Mouse (Mus musculus): ENCODE results near the gene Chl1. TPM values are rescaled to one million over a fixed set of nuclear protein-coding genes. Genes with fewer than 3 reads are reported as not detected.
A peak's percentile ranks its signal among the peaks of the same experiment; 100 is the strongest.

The Chl1 gene
- polyA plus RNA-seq, 1 experiment from 2014 or later = 130 TPM

DNA sequence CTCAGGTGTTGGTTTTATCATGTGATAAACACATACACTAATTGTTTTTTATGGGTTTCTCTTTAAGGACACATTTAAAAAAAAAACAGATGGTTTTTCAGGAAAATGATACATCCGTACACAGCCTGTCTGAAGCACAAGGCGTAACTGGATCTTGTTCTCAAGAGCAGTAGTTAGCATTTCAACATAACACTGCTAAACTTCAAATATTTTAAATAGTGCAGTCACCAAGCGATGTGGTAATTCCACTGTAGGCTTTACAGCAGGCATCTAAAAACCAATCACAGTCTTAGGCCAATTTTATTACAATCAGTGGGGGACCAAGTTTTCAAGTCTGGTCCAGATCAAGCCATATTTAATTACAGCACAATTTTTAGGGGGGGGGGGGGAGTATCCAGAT, 103.3 kb downstream of the Chl1 start:
- no peaks in the 10 kb centered on the region for H3K36me3 ChIP-seq (ENCODE audit: control insufficient read depth, insufficient read depth, low read length)
- H3K4me2 ChIP-seq (ENCODE audit: low read depth, low read length) = no peak overlapping the region
- WGBS = 55% methylated on average over 3 of the region's 3 CpGs
- H3K9me3 ChIP-seq (ENCODE audit: control insufficient read depth, low read length) = no peaks in the 10 kb centered on the region
- ATAC-seq (ENCODE audit: low read depth) = no peak
- H3K27ac ChIP-seq (ENCODE audit: low read depth, low read length) = no peak overlapping the region
- 0 out of 2 replicates have a peak, but pooled peaks cover 3% of the 10 kb centered on the region for H3K4me1 ChIP-seq (ENCODE audit: control insufficient read depth, insufficient read depth, low read length)
- no peak overlapping the region for H3K9ac ChIP-seq (replicated peaks; ENCODE audit: low read depth, low read length)
- H3K4me3 ChIP-seq (ENCODE audit: low read depth, low read length) = no peak overlapping the region
- no peaks in the 10 kb centered on the region for H3K27me3 ChIP-seq (ENCODE audit: control insufficient read depth, insufficient read depth, low read length)

DNA sequence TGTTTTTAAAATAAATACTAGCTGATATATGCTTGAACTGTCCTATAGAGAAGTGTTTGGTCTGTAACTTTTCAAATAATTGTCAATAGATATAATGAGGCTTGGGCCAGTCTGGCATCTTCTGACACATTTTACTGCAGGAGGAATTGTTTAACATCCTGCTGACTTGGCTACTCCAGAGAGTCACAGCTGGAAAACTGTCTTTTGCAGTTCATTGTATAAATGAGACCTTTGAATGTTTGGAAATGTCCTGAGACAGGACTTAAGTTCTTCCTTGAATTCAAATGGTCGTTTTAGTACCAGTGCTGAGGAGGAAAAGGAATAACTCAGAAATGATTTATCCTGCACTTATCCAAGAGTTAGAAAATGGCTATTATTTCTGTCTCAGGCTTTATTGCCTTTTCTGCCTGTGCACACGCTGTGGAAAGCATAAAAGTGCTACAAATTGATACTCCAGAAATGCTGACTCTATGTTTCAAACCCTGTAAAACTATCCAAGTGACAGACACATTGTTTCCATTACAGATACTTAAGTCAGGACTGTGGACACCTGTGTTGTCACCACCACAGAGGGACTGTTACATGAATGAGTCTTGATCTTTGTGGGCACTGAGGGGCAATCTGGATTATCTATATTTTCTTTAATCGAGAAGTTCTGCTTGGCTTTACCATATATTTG, 105.7 kb downstream of the Chl1 start:
- Histone ChIP-seq H3K9me3 (ENCODE audit: control insufficient read depth, low read length) (no peaks in the 10 kb centered on the region), H3K27me3 (ENCODE audit: control insufficient read depth, insufficient read depth, low read length) (no peaks in the 10 kb centered on the region), H3K36me3 (ENCODE audit: control insufficient read depth, insufficient read depth, low read length) (no peaks in the 10 kb centered on the region), H3K27ac (ENCODE audit: low read depth, low read length) (no peak overlapping the region; the same call in 1 of the 2 replicates), H3K4me1 (ENCODE audit: control insufficient read depth, insufficient read depth, low read length) (no peaks in the 10 kb centered on the region), H3K9ac (replicated peaks; ENCODE audit: low read depth, low read length) (no peak overlapping the region), H3K4me3 (ENCODE audit: low read depth, low read length) (no peak overlapping the region), H3K4me2 (ENCODE audit: low read depth, low read length) (no peak overlapping the region)
- peak; percentile 36; the same call in 1 of the 2 replicates for ATAC-seq (ENCODE audit: low read depth)
- 21% methylated on average over 3 of the region's 3 CpGs for WGBS

DNA sequence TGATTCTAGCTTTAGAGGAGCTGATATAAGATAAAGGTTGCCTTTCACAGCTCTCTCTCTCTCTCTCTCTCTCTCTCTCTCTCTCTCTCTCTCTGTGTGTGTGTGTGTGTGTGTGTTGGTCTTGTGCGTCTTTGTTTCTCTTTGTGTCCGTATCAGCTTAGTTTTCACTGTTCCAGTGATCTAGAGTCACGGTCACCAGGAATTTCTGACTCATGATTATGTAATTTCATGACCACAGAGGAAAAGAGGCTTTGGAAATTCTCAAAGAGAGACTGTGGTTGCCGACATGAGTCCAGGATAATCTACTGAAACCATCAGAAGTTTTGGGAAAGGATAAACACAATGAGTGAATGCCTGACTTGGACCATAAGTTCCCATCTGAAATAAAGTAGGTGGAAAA, 110.5 kb downstream of the Chl1 start:
- Histone ChIP-seq H3K9ac (replicated peaks; ENCODE audit: low read depth, low read length) (no peak overlapping the region), H3K4me3 (ENCODE audit: low read depth, low read length) (no peak overlapping the region), H3K27ac (ENCODE audit: low read depth, low read length) (no peak overlapping the region), H3K9me3 (ENCODE audit: control insufficient read depth, low read length) (no peaks in the 10 kb centered on the region), H3K4me2 (ENCODE audit: low read depth, low read length) (no peak overlapping the region), H3K27me3 (ENCODE audit: control insufficient read depth, insufficient read depth, low read length) (no peaks in the 10 kb centered on the region), H3K36me3 (ENCODE audit: control insufficient read depth, insufficient read depth, low read length) (no peaks in the 10 kb centered on the region), H3K4me1 (ENCODE audit: control insufficient read depth, insufficient read depth, low read length) (no peaks in the 10 kb centered on the region)
- ATAC-seq (ENCODE audit: low read depth) = no peak
- WGBS = 67% methylated on average over 4 of the region's 4 CpGs

DNA sequence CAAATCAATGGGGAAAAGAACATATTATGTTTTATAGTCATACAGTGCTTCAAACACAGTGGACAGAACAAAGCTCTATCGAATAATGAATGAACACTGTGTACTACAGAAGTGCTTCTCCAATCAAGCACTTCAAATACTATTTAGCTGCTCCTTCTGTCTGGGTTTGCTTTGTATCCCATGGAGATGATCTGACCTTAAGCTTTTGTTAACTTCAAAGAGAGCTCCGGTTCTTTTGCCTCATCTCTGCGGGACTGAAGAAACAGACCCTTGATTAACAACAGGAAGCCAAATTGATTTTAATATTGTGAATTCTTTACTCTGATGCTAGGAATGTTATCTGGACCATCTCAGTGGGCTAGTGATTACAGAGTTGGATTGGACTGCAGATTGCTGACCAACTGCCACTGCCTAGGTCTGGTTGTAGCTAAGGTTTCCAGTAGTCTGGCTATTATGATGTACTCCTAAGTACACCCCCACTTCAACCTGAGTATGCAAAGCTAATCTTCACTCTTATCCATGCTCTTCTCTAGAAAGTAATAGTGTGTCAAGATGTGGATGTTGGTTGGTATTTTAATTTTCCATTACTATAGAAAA, 111.8 kb downstream of the Chl1 start:
- WGBS = 17% methylated on average over 3 of the region's 3 CpGs

DNA sequence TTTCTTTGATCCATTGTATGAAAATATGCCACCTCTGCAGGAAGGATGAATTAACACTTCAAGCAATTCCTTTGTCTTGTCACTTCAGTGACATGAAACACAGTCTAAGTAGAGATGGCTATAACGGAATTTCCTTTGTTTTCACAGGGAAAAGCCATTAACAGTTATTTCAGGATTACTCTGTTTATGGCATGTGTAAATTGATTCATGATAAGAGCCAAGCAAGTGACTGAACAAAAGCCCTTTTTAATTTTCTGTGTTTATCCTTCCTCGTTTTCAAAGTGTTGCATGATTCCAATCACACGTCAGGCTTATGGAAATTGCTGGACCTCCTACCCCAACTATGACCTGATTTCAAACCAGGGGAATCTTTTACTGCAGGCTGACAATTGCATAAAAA, 122.5 kb downstream of the Chl1 start:
- Histone ChIP-seq H3K9me3 (ENCODE audit: control insufficient read depth, low read length) (no peaks in the 10 kb centered on the region), H3K27me3 (ENCODE audit: control insufficient read depth, insufficient read depth, low read length) (no peaks in the 10 kb centered on the region), H3K36me3 (ENCODE audit: control insufficient read depth, insufficient read depth, low read length) (no peaks in the 10 kb centered on the region), H3K4me2 (ENCODE audit: low read depth, low read length) (no peak overlapping the region), H3K27ac (ENCODE audit: low read depth, low read length) (peak overlapping the region; percentile 60; the same call in 1 of the 2 replicates), H3K4me3 (ENCODE audit: low read depth, low read length) (no peak overlapping the region), H3K4me1 (ENCODE audit: control insufficient read depth, insufficient read depth, low read length) (no peaks in the 10 kb centered on the region), H3K9ac (replicated peaks; ENCODE audit: low read depth, low read length) (no peak overlapping the region)
- no peak for ATAC-seq (ENCODE audit: low read depth)
- 21% methylated on average over 3 of the region's 3 CpGs for WGBS

More for the DNA sequence above, 111.8 kb downstream of the Chl1 start:
- Histone ChIP-seq H3K4me3 (ENCODE audit: low read depth, low read length) (no peak overlapping the region), H3K4me1 (ENCODE audit: control insufficient read depth, insufficient read depth, low read length) (no peaks in the 10 kb centered on the region), H3K27ac (ENCODE audit: low read depth, low read length) (no peak overlapping the region), H3K27me3 (ENCODE audit: control insufficient read depth, insufficient read depth, low read length) (no peaks in the 10 kb centered on the region), H3K9me3 (ENCODE audit: control insufficient read depth, low read length) (no peaks in the 10 kb centered on the region), H3K36me3 (ENCODE audit: control insufficient read depth, insufficient read depth, low read length) (no peaks in the 10 kb centered on the region), H3K4me2 (ENCODE audit: low read depth, low read length) (no peak overlapping the region), H3K9ac (replicated peaks; ENCODE audit: low read depth, low read length) (no peak overlapping the region)
- no peak for ATAC-seq (ENCODE audit: low read depth)

DNA sequence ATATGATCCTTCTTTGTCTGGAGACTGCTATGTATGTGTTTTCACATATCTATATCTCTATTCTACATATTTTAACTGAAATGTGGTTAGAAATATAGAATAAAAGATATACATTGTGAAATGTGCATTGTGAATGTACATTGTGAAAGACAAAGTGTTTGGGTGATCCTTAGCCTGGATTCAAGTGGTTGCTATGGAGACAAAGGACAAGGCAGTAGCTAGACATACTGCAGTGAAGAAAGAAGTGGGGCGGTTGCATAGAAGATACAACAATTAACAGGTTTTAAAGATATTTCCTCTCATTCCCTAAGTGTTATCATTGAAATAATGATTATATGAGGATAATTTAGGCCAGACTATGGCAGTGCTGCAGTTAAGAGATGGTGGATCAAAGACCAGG, 146.4 kb downstream of the Chl1 start:
- Histone ChIP-seq H3K9ac (replicated peaks; ENCODE audit: low read depth, low read length) (no peak overlapping the region), H3K27ac (ENCODE audit: low read depth, low read length) (no peak overlapping the region), H3K4me3 (ENCODE audit: low read depth, low read length) (no peak overlapping the region), H3K9me3 (ENCODE audit: control insufficient read depth, low read length) (no peaks in the 10 kb centered on the region), H3K4me1 (ENCODE audit: control insufficient read depth, insufficient read depth, low read length) (no peaks in the 10 kb centered on the region), H3K36me3 (ENCODE audit: control insufficient read depth, insufficient read depth, low read length) (no peaks in the 10 kb centered on the region), H3K4me2 (ENCODE audit: low read depth, low read length) (no peak overlapping the region), H3K27me3 (ENCODE audit: control insufficient read depth, insufficient read depth, low read length) (no peaks in the 10 kb centered on the region)
- ATAC-seq (ENCODE audit: low read depth) = no peak; the same call in 1 of the 2 replicates
- WGBS = 14% methylated on average over 1 of the region's 1 CpGs

DNA sequence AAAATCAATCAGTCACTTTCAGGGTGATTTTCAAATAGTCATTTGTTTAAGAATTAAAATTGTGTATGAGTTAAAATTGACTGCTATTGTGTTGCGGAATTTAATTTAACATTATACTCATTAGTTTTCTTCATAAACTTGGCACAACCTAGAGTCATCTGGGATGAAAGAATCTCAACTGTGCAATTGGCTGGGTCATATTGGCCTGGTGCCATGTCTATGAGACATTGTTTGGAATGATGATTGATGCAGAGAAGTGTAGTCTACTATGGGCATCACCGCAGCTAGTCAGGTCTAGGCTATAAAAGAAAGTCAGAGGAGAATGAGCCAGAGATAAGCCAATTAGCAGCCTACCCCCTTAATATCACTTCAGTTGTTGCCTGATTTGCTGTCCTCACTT, 148.8 kb downstream of the Chl1 start:
- 87% methylated on average over 2 of the region's 2 CpGs for WGBS
- Histone ChIP-seq H3K4me3 (ENCODE audit: low read depth, low read length) (no peak overlapping the region), H3K9me3 (ENCODE audit: control insufficient read depth, low read length) (no peaks in the 10 kb centered on the region), H3K4me1 (ENCODE audit: control insufficient read depth, insufficient read depth, low read length) (no peaks in the 10 kb centered on the region), H3K4me2 (ENCODE audit: low read depth, low read length) (no peak overlapping the region), H3K27ac (ENCODE audit: low read depth, low read length) (no peak overlapping the region), H3K9ac (replicated peaks; ENCODE audit: low read depth, low read length) (no peak overlapping the region), H3K27me3 (ENCODE audit: control insufficient read depth, insufficient read depth, low read length) (no peaks in the 10 kb centered on the region), H3K36me3 (ENCODE audit: control insufficient read depth, insufficient read depth, low read length) (no peaks in the 10 kb centered on the region)
- ATAC-seq (ENCODE audit: low read depth) = no peak

DNA sequence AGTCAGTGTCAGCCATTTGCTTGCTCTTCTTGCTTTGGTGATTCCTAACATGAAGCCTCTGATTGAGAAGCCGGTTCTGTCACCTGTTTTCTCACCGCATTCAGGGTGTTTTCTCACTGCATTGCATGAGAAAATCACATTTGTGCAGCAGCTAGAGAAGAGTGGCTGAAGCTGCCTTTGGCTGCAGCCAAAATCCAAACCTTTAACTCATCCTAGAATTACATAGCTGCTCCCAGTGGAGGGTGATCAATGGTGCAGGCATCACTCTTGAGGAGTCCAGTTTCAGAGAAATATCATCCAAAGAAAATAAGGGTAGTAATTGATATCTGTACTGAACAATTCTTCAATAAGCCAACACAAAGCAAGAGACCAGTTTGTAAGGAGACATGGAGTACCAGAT, 154.8 kb downstream of the Chl1 start:
- Histone ChIP-seq H3K36me3 (ENCODE audit: control insufficient read depth, insufficient read depth, low read length) (no peaks in the 10 kb centered on the region), H3K27ac (ENCODE audit: low read depth, low read length) (0 out of 2 replicates have a peak overlapping the region, but pooled peaks have one; percentile 25), H3K4me1 (ENCODE audit: control insufficient read depth, insufficient read depth, low read length) (0 out of 2 replicates have a peak, but pooled peaks cover 3% of the 10 kb centered on the region), H3K4me2 (ENCODE audit: low read depth, low read length) (no peak overlapping the region), H3K27me3 (ENCODE audit: control insufficient read depth, insufficient read depth, low read length) (no peaks in the 10 kb centered on the region), H3K9ac (replicated peaks; ENCODE audit: low read depth, low read length) (no peak overlapping the region), H3K9me3 (ENCODE audit: control insufficient read depth, low read length) (no peaks in the 10 kb centered on the region), H3K4me3 (ENCODE audit: low read depth, low read length) (no peak overlapping the region)
- 90% methylated on average over 2 of the region's 2 CpGs for WGBS
- ATAC-seq (ENCODE audit: low read depth) = no peak

DNA sequence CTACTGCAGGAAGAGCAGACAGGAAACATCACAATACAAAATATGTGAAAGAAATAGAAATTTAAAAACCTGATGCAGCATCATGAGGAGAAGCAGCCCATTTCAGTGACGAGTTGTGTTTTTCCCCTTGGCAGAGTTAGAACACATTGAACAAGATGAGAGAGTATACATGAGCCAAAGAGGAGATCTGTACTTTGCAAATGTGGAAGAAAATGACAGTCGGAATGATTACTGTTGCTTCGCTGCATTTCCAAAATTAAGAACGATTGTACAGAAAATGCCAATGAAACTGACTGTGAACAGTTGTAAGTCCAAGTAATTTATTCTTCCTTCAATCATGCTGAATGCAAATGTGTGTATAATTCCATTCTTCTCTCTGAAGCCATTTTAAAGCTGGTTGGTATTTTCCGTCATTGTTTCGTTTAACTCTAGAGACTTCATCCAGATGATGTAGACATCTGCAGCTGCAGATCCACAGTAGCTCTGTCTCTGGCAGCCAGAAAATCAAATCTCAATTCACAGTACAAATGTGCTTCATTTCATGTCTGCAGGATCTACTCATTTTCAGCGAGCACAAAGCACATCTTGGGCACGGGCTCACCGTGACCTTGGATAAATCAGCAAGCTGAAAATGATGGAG, 155.4 kb downstream of the Chl1 start:
- WGBS = 75% methylated on average over 9 of the region's 9 CpGs
- no peak for ATAC-seq (ENCODE audit: low read depth)
- Histone ChIP-seq H3K27me3 (ENCODE audit: control insufficient read depth, insufficient read depth, low read length) (no peaks in the 10 kb centered on the region), H3K4me2 (ENCODE audit: low read depth, low read length) (no peak overlapping the region), H3K4me3 (ENCODE audit: low read depth, low read length) (no peak overlapping the region), H3K9ac (replicated peaks; ENCODE audit: low read depth, low read length) (no peak overlapping the region), H3K4me1 (ENCODE audit: control insufficient read depth, insufficient read depth, low read length) (0 out of 2 replicates have a peak, but pooled peaks cover 3% of the 10 kb centered on the region), H3K27ac (ENCODE audit: low read depth, low read length) (no peak overlapping the region), H3K9me3 (ENCODE audit: control insufficient read depth, low read length) (no peaks in the 10 kb centered on the region), H3K36me3 (ENCODE audit: control insufficient read depth, insufficient read depth, low read length) (no peaks in the 10 kb centered on the region)

All from neural tube, embryonic 14.5 days (tissue).